Comparison of ENCODE assay signal across 9 mouse cellular contexts in genomic region chr10:22658534-22659385, GRCm38 (mm10). TPM values are rescaled to one million over a fixed set of nuclear protein-coding genes. Genes with fewer than 3 reads are reported as not detected.
DNase-seq lines count a peak whose midpoint lies in the region; ATAC-seq lines count a peak whose summit lies in the region.
"Had no signal": no experiment of that assay in that cellular context is flagged by ENCODE, and none has a peak within 500 bp of the region (broad histone marks: within the 10 kb centered on the region; RNA-seq: fewer than 3 reads in every experiment).

No protein-coding gene starts in this region.

- no peaks in the 10 kb centered on the region for H3K27me3 ChIP-seq in forebrain, embryonic 13.5 days
- H3K27me3 ChIP-seq in hindbrain, embryonic 13.5 days = no peaks in the 10 kb centered on the region
- no peaks in the 10 kb centered on the region for H3K27me3 ChIP-seq in limb, embryonic 15.5 days

- H3K9me3 ChIP-seq in forebrain, embryonic 13.5 days (replicated peaks) = no peaks in the 10 kb centered on the region
- H3K9me3 ChIP-seq in hindbrain, embryonic 13.5 days = no peaks in the 10 kb centered on the region
- no peaks in the 10 kb centered on the region for H3K9me3 ChIP-seq in limb, embryonic 15.5 days

- H3K27ac ChIP-seq in forebrain, embryonic 13.5 days = peak overlapping the region; percentile 61; the same call in 1 of the 2 replicates
- peak overlapping the region; percentile 77 for H3K27ac ChIP-seq in hindbrain, embryonic 13.5 days
- H3K27ac ChIP-seq in limb, embryonic 15.5 days = no peak overlapping the region
- H3K27ac ChIP-seq: liver, embryonic 14.5 days had no signal

- H3K4me1 ChIP-seq in forebrain, embryonic 13.5 days = peaks cover 20% of the 10 kb centered on the region
- peaks cover 13% of the 10 kb centered on the region for H3K4me1 ChIP-seq in hindbrain, embryonic 13.5 days (replicated peaks)
- H3K4me1 ChIP-seq in limb, embryonic 15.5 days = peaks cover 15% of the 10 kb centered on the region

- ATAC-seq in forebrain, embryonic 13.5 days = peak; percentile 93
- ATAC-seq in hindbrain, embryonic 13.5 days (ENCODE audit: low FRiP score) = peak; percentile 92
- peak; percentile 35; the same call in 1 of the 2 replicates for ATAC-seq in limb, embryonic 15.5 days (ENCODE audit: insufficient number of reproducible peaks, low FRiP score, low TSS enrichment, low read depth)

- H3K9ac ChIP-seq in forebrain, embryonic 13.5 days = no peak overlapping the region
- H3K9ac ChIP-seq in hindbrain, embryonic 13.5 days = no peak overlapping the region
- H3K9ac ChIP-seq in limb, embryonic 15.5 days = no peak overlapping the region
- H3K9ac ChIP-seq: liver, embryonic 14.5 days had no signal

- H3K4me2 ChIP-seq in forebrain, embryonic 13.5 days = peak overlapping the region; percentile 40
- peak overlapping the region; percentile 42 for H3K4me2 ChIP-seq in hindbrain, embryonic 13.5 days
- peak overlapping the region; percentile 19 for H3K4me2 ChIP-seq in limb, embryonic 15.5 days

- DNase-seq in cerebellum, postnatal 10 days = peak; percentile 45 to 49
- DNase-seq in cerebellum, postnatal 36 days = no peak
- DNase-seq in layer of hippocampus, adult 9-10 months (ENCODE audit: low spot score) = no peak
- no peak for DNase-seq in layer of hippocampus, adult 9-11 months
- no peak for DNase-seq in MN1 (ENCODE audit: low spot score)

- H3K4me3 ChIP-seq in forebrain, embryonic 13.5 days = no peak overlapping the region
- no peak overlapping the region for H3K4me3 ChIP-seq in hindbrain, embryonic 13.5 days
- no peak overlapping the region for H3K4me3 ChIP-seq in limb, embryonic 15.5 days

- 12% methylated on average over 23 of the region's 23 CpGs for WGBS in forebrain, embryonic 13.5 days
- WGBS in hindbrain, embryonic 13.5 days = 21% methylated on average over 23 of the region's 23 CpGs
- 27% methylated on average over 23 of the region's 23 CpGs for WGBS in limb, embryonic 15.5 days

- H3K36me3 ChIP-seq in forebrain, embryonic 13.5 days (ENCODE audit: poor library complexity, severe bottlenecking) = no peaks in the 10 kb centered on the region
- H3K36me3 ChIP-seq in hindbrain, embryonic 13.5 days = no peaks in the 10 kb centered on the region
- no peaks in the 10 kb centered on the region for H3K36me3 ChIP-seq in limb, embryonic 15.5 days

RNA-seq across cellular contexts. Expression of gene Slc2a12, which starts 13.9 kb away (rescaled TPM):
- 2.3 and 2.4 TPM in 2 replicates for polyA plus RNA-seq in forebrain, embryonic 13.5 days (2015; fragmentation: Nextera tagmentation; extraction: Ambion mirVana)
- 4.2 and 5.2 TPM in 2 replicates for polyA plus RNA-seq in hindbrain, embryonic 13.5 days (2015; fragmentation: Nextera tagmentation; extraction: Ambion mirVana)
- 2.9 and 3.0 TPM in 2 replicates for polyA plus RNA-seq in limb, embryonic 15.5 days (2015; fragmentation: Nextera tagmentation; extraction: Ambion mirVana)

Comparison
In these comparisons a context has a peak if more than half of its experiments do, and no peak if none do; other contexts are left out.
1. DNase-seq: peak in cerebellum, postnatal 10 days (2 of 2); none in cerebellum, postnatal 36 days (0 of 2), layer of hippocampus, adult 9-10 months (single experiment), layer of hippocampus, adult 9-11 months (single experiment) and MN1 (single experiment).
2. ATAC-seq: peak in every context shown above with its lines; median percentile 93 in forebrain, embryonic 13.5 days; 92 in hindbrain, embryonic 13.5 days; 35 in limb, embryonic 15.5 days.
3. Peak in every context shown above with its lines, with median percentiles within 50 percentile points of each other: H3K4me2 ChIP-seq.